Mouse (Mus musculus) G1E (cell line): ENCODE results near the gene Plxnd1. TPM values are rescaled to one million over a fixed set of nuclear protein-coding genes. Genes with fewer than 3 reads are reported as not detected.
A peak's percentile ranks its signal among the peaks of the same experiment; 100 is the strongest.

ENCODE experiments used
- ATAC-seq: 2 replicates; pipeline ENCODE4 v1.8.0; 2016; ENCODE audit warnings: mild to moderate bottlenecking; ENCODE audit not compliant: insufficient number of reproducible peaks, poor library complexity, low FRiP score, severe bottlenecking; ENCODE audit errors: extremely low read depth
- DNase-seq: peaks from one replicate; pipeline ENCODE4 v3.0.0; 2012; ENCODE audit warnings: low spot score
- H3K27me3 ChIP-seq: 2 replicates; pipeline ENCODE4 v1.6.1; 2012; ENCODE audit warnings: mild to moderate bottlenecking, low read length, inconsistent platforms; ENCODE audit not compliant: insufficient read depth
- H3K36me3 ChIP-seq: replicated peaks from 2 replicates; pipeline ENCODE3; 2012; ENCODE audit warnings: mild to moderate bottlenecking, inconsistent platforms
- H3K4me1 ChIP-seq: 2 replicates; pipeline ENCODE4 v1.6.1; 2012; ENCODE audit warnings: low read depth, low read length, inconsistent platforms, mixed read lengths; ENCODE audit not compliant: insufficient read depth
- H3K4me3 ChIP-seq: 2 replicates; pipeline ENCODE4 v1.5.1; 2012; ENCODE audit warnings: low read depth, mild to moderate bottlenecking, inconsistent platforms, low read length, moderate library complexity, mixed read lengths
- H3K9me3 ChIP-seq: replicated peaks from 2 replicates; pipeline ENCODE4 v1.6.1; 2012; ENCODE audit warnings: inconsistent platforms
- CTCF ChIP-seq: IDR thresholded peaks from 2 replicates; pipeline ENCODE4 v1.5.1; 2012; ENCODE audit warnings: low read depth, low read length, inconsistent platforms, mixed read lengths
- GATA1 ChIP-seq: IDR thresholded peaks from 2 replicates; pipeline ENCODE4 v1.6.1; 2012; ENCODE audit warnings: borderline replicate concordance, low read length, inconsistent platforms, mixed read lengths
- GATA2 ChIP-seq: IDR thresholded peaks from 2 replicates; pipeline ENCODE4 v1.6.1; 2012; ENCODE audit warnings: low read depth, low read length, inconsistent platforms, borderline replicate concordance
- POLR2AphosphoS5 ChIP-seq: IDR thresholded peaks from 2 replicates; pipeline ENCODE4 v1.6.1; 2012; ENCODE audit warnings: low read depth, low read length, inconsistent platforms; ENCODE audit not compliant: insufficient replicate concordance
- TAL1 ChIP-seq: conservative IDR thresholded peaks from 2 replicates; pipeline ENCODE4 v1.6.1; 2012; ENCODE audit warnings: low read depth, low read length, inconsistent platforms, mixed read lengths
- polyA plus RNA-seq: library from polyadenylated mRNA; stranded (reverse); fragments of >175 nt; gene quantifications from 2 replicates; pipeline ENCODE4 v1.2.3, GENCODE M21; 2012
- total RNA-seq, 2 experiments: library from RNA; stranded (forward) in 1 of 2; stranded (reverse) in 1 of 2; fragments of 200-1000 nt in 1 of 2; fragments of >200 nt in 1 of 2; fragmentation: Nextera tagmentation in 1 of 2; gene quantifications; 2 replicates each; pipeline ENCODE4 v1.2.3; 2014 to 2017

The Plxnd1 gene
- total and polyA plus RNA-seq, 3 experiments: 1.2 to 1.7 (median 1.5) TPM

GRCm38 (mm10) chr6:116021961-116022485 is 27.2 kb upstream of the Plxnd1 start:
- no peaks in the 10 kb centered on the region for H3K27me3 ChIP-seq
- no peak overlapping the region for H3K4me3 ChIP-seq
- DNase-seq (no peak), ATAC-seq (no peak)
- TF ChIP-seq GATA1 (no peak), POLR2AphosphoS5 (no peak), TAL1 (no peak), CTCF (no peak), GATA2 (no peak)
- peaks cover 29% of the 10 kb centered on the region for H3K36me3 ChIP-seq
- H3K4me1 ChIP-seq: no peaks in the 10 kb centered on the region
- peaks cover 3% of the 10 kb centered on the region for H3K9me3 ChIP-seq

GRCm38 (mm10) chr6:116015902-116016301 is 21.1 kb upstream of the Plxnd1 start:
- no peak for TF ChIP-seq GATA1
- TF ChIP-seq CTCF: no peak
- TF ChIP-seq POLR2AphosphoS5: no peak
- no peak for TF ChIP-seq GATA2
- no peak for TF ChIP-seq TAL1
- Histone ChIP-seq H3K9me3 (no peaks in the 10 kb centered on the region), H3K27me3 (peaks cover 6% of the 10 kb centered on the region), H3K4me1 (0 out of 2 replicates have a peak, but pooled peaks cover 3% of the 10 kb centered on the region), H3K4me3 (no peak overlapping the region), H3K36me3 (peaks cover 9% of the 10 kb centered on the region)
- ATAC-seq: no peak
- no peak for DNase-seq

- DNase-seq: no peak
- H3K9me3 ChIP-seq: no peaks in the 10 kb centered on the region
- ATAC-seq: no peak
- TF ChIP-seq CTCF: no peak
- no peak for TF ChIP-seq GATA1
- TF ChIP-seq POLR2AphosphoS5: no peak
- TF ChIP-seq TAL1: no peak
- no peak for TF ChIP-seq GATA2
- H3K4me3 ChIP-seq: no peak overlapping the region
- H3K36me3 ChIP-seq: no peaks in the 10 kb centered on the region
- peaks cover 9% of the 10 kb centered on the region for H3K27me3 ChIP-seq
- peaks cover 7% of the 10 kb centered on the region for H3K4me1 ChIP-seq
These were observed 19.3 kb upstream of the Plxnd1 start for GRCm38 (mm10) chr6:116014111-116014510.

- TF ChIP-seq GATA2: no peak
- no peak for TF ChIP-seq CTCF
- no peak for TF ChIP-seq POLR2AphosphoS5
- TF ChIP-seq TAL1: no peak
- TF ChIP-seq GATA1: no peak
- Histone ChIP-seq H3K9me3 (no peaks in the 10 kb centered on the region), H3K4me1 (peaks cover 7% of the 10 kb centered on the region), H3K4me3 (no peak overlapping the region), H3K27me3 (peaks cover 9% of the 10 kb centered on the region), H3K36me3 (no peaks in the 10 kb centered on the region)
- ATAC-seq: no peak
- no peak for DNase-seq
These were observed 18.9 kb upstream of the Plxnd1 start for GRCm38 (mm10) chr6:116013687-116014086.

GRCm38 (mm10) chr6:116010541-116010940 is 15.7 kb upstream of the Plxnd1 start:
- peaks cover 11% of the 10 kb centered on the region for H3K4me1 ChIP-seq
- ATAC-seq (peak; percentile 55), DNase-seq (no peak)
- H3K4me3 ChIP-seq: no peak overlapping the region
- no peak for TF ChIP-seq TAL1
- TF ChIP-seq GATA2: no peak
- TF ChIP-seq GATA1: no peak
- peak; percentile 96 for TF ChIP-seq CTCF
- H3K27me3 ChIP-seq: peaks cover 28% of the 10 kb centered on the region
- no peaks in the 10 kb centered on the region for H3K36me3 ChIP-seq
- H3K9me3 ChIP-seq: no peaks in the 10 kb centered on the region

GRCm38 (mm10) chr6:116009426-116009825 is 14.6 kb upstream of the Plxnd1 start:
- H3K36me3 ChIP-seq: no peaks in the 10 kb centered on the region
- ATAC-seq (no peak), DNase-seq (no peak)
- H3K4me1 ChIP-seq: peaks cover 15% of the 10 kb centered on the region
- H3K4me3 ChIP-seq: no peak overlapping the region
- TF ChIP-seq POLR2AphosphoS5 (no peak), TAL1 (no peak), CTCF (no peak), GATA2 (no peak), GATA1 (no peak)
- no peaks in the 10 kb centered on the region for H3K9me3 ChIP-seq
- peaks cover 33% of the 10 kb centered on the region for H3K27me3 ChIP-seq

- H3K27me3 ChIP-seq: peaks cover 42% of the 10 kb centered on the region
- no peaks in the 10 kb centered on the region for H3K36me3 ChIP-seq
- no peak for TF ChIP-seq GATA1
- peak; percentile 50 for TF ChIP-seq CTCF
- ATAC-seq (no peak), DNase-seq (no peak)
- no peak overlapping the region for H3K4me3 ChIP-seq
- H3K9me3 ChIP-seq: no peaks in the 10 kb centered on the region
- H3K4me1 ChIP-seq: peaks cover 24% of the 10 kb centered on the region
These were observed 12.9 kb upstream of the Plxnd1 start for GRCm38 (mm10) chr6:116007561-116008173.
